Comparison of ENCODE assay signal across 21 mouse cellular contexts in genomic region chr15:80505086-80505485, GRCm38 (mm10). TPM values are rescaled to one million over a fixed set of nuclear protein-coding genes. Genes with fewer than 3 reads are reported as not detected.
DNase-seq lines count a peak whose midpoint lies in the region; ATAC-seq lines count a peak whose summit lies in the region.
"Had no signal": no experiment of that assay in that cellular context is flagged by ENCODE, and none has a peak within 500 bp of the region (broad histone marks: within the 10 kb centered on the region; RNA-seq: fewer than 3 reads in every experiment).

No protein-coding gene starts in this region.

- H3K27ac ChIP-seq in forebrain, embryonic 10.5 days = peak overlapping the region; percentile 70
- no peak overlapping the region for H3K27ac ChIP-seq in forebrain, embryonic 16.5 days (ENCODE audit: low read length)
- H3K27ac ChIP-seq in midbrain, embryonic 12.5 days (replicated peaks) = peak overlapping the region; percentile 46; the same call in 1 of the 2 replicates
- no peak overlapping the region for H3K27ac ChIP-seq in midbrain, embryonic 15.5 days
- H3K27ac ChIP-seq: forebrain, embryonic 15.5 days; limb, embryonic 13.5 days; macrophage had no signal

- H3K4me2 ChIP-seq in forebrain, embryonic 16.5 days (ENCODE audit: low read length) = no peak overlapping the region
- H3K4me2 ChIP-seq in midbrain, embryonic 12.5 days (replicated peaks) = no peak overlapping the region
- no peak overlapping the region for H3K4me2 ChIP-seq in midbrain, embryonic 15.5 days
- H3K4me2 ChIP-seq: forebrain, embryonic 15.5 days; heart, embryonic 12.5 days; limb, embryonic 13.5 days had no signal

- H3K9ac ChIP-seq in forebrain, embryonic 16.5 days (replicated peaks; ENCODE audit: low read depth, low read length) = no peak overlapping the region
- no peak overlapping the region for H3K9ac ChIP-seq in midbrain, embryonic 12.5 days (replicated peaks)
- no peak overlapping the region for H3K9ac ChIP-seq in midbrain, embryonic 15.5 days
- H3K9ac ChIP-seq: forebrain, embryonic 15.5 days; heart, embryonic 12.5 days; limb, embryonic 13.5 days had no signal

- H3K4me1 ChIP-seq in forebrain, embryonic 10.5 days = peaks cover 17% of the 10 kb centered on the region
- no peaks in the 10 kb centered on the region for H3K4me1 ChIP-seq in forebrain, embryonic 16.5 days (replicated peaks; ENCODE audit: control insufficient read depth, insufficient read depth, low read length)
- peaks cover 7% of the 10 kb centered on the region for H3K4me1 ChIP-seq in midbrain, embryonic 12.5 days
- H3K4me1 ChIP-seq in midbrain, embryonic 15.5 days = peaks cover 10% of the 10 kb centered on the region
- H3K4me1 ChIP-seq: heart, embryonic 12.5 days; limb, embryonic 13.5 days had no signal

- H3K36me3 ChIP-seq in forebrain, embryonic 10.5 days (replicated peaks) = no peaks in the 10 kb centered on the region
- H3K36me3 ChIP-seq in forebrain, embryonic 16.5 days (ENCODE audit: control insufficient read depth, insufficient read depth) = no peaks in the 10 kb centered on the region
- H3K36me3 ChIP-seq in midbrain, embryonic 12.5 days = no peaks in the 10 kb centered on the region
- H3K36me3 ChIP-seq in midbrain, embryonic 15.5 days (replicated peaks) = no peaks in the 10 kb centered on the region
- H3K36me3 ChIP-seq: forebrain, embryonic 15.5 days; heart, embryonic 12.5 days; limb, embryonic 13.5 days had no signal

- no peak overlapping the region for H3K4me3 ChIP-seq in forebrain, embryonic 10.5 days
- no peak overlapping the region for H3K4me3 ChIP-seq in forebrain, embryonic 16.5 days (replicated peaks; ENCODE audit: low read length)
- H3K4me3 ChIP-seq in midbrain, embryonic 12.5 days = no peak overlapping the region
- H3K4me3 ChIP-seq in midbrain, embryonic 15.5 days = no peak overlapping the region
- H3K4me3 ChIP-seq: forebrain, embryonic 15.5 days; heart, embryonic 12.5 days; limb, embryonic 13.5 days; myocyte had no signal

- WGBS in forebrain, embryonic 10.5 days = 14% methylated on average over 4 of the region's 4 CpGs
- WGBS in forebrain, embryonic 16.5 days = 8% methylated on average over 4 of the region's 4 CpGs
- WGBS in midbrain, embryonic 12.5 days = 9% methylated on average over 4 of the region's 4 CpGs
- 9% methylated on average over 4 of the region's 4 CpGs for WGBS in midbrain, embryonic 15.5 days

- no peak for ATAC-seq in forebrain, embryonic 16.5 days
- ATAC-seq in midbrain, embryonic 12.5 days (ENCODE audit: low FRiP score, low read depth) = no peak
- ATAC-seq in midbrain, embryonic 15.5 days (replicated peaks) = no peak
- ATAC-seq: forebrain, embryonic 15.5 days; Patski had no signal

- no peaks in the 10 kb centered on the region for H3K9me3 ChIP-seq in forebrain, embryonic 10.5 days
- H3K9me3 ChIP-seq in forebrain, embryonic 16.5 days (ENCODE audit: control insufficient read depth, low read length) = no peaks in the 10 kb centered on the region
- H3K9me3 ChIP-seq in midbrain, embryonic 12.5 days = no peaks in the 10 kb centered on the region
- H3K9me3 ChIP-seq in midbrain, embryonic 15.5 days = no peaks in the 10 kb centered on the region
- H3K9me3 ChIP-seq: forebrain, embryonic 15.5 days; heart, embryonic 12.5 days; limb, embryonic 13.5 days had no signal

- no peaks in the 10 kb centered on the region for H3K27me3 ChIP-seq in forebrain, embryonic 10.5 days (ENCODE audit: poor library complexity, severe bottlenecking)
- H3K27me3 ChIP-seq in forebrain, embryonic 16.5 days (replicated peaks; ENCODE audit: control insufficient read depth, insufficient read depth, low read length) = no peaks in the 10 kb centered on the region
- no peaks in the 10 kb centered on the region; the same call in 1 of the 2 replicates for H3K27me3 ChIP-seq in midbrain, embryonic 12.5 days
- H3K27me3 ChIP-seq in midbrain, embryonic 15.5 days (replicated peaks) = no peaks in the 10 kb centered on the region
- H3K27me3 ChIP-seq: forebrain, embryonic 15.5 days; heart, embryonic 12.5 days; limb, embryonic 13.5 days had no signal

- DNase-seq in forebrain, embryonic 10.5 days (ENCODE audit: extremely low spot score, low spot score) = no peak
- DNase-seq in embryo, embryonic 10.5 days (ENCODE audit: low spot score) = peak; percentile 32
- no peak for DNase-seq in right cerebral cortex, adult 18-20 months
- DNase-seq in kidney, adult 9 months = no peak
- no peak for DNase-seq in yolk sac, embryonic 10.5 days (ENCODE audit: low spot score)
- DNase-seq: adrenal gland, adult 8-10 months; gastrocnemius, postnatal 25 days; kidney, adult 18-20 months; thymus, postnatal 4 days had no signal

RNA-seq across cellular contexts. Expression of gene Enthd1, which starts 59.9 kb away (rescaled TPM):
- polyA plus RNA-seq in forebrain, embryonic 10.5 days (2016; fragmentation: Nextera tagmentation; extraction: Ambion mirVana) = not detected in 2 replicates
- not detected in 2 replicates for polyA plus RNA-seq in forebrain, embryonic 16.5 days (2015; fragmentation: Nextera tagmentation; extraction: Ambion mirVana)
- polyA plus RNA-seq in midbrain, embryonic 12.5 days (2016; fragmentation: Nextera tagmentation; extraction: Ambion mirVana) = not detected in 2 replicates
- polyA plus RNA-seq in midbrain, embryonic 15.5 days (2015; fragmentation: Nextera tagmentation; extraction: Ambion mirVana) = not detected in 2 replicates
- polyA plus RNA-seq: forebrain, embryonic 15.5 days; heart, embryonic 12.5 days; large intestine, adult 2 months; limb, embryonic 13.5 days; liver, embryonic 16.5 days; macrophage; myocyte; Patski; stomach, embryonic 16.5 days had no signal

Comparison
In these comparisons a context has a peak if more than half of its experiments do, and no peak if none do; other contexts are left out.
1. H3K27ac ChIP-seq: peak in forebrain, embryonic 10.5 days (single experiment) and midbrain, embryonic 12.5 days (single experiment); none in forebrain, embryonic 16.5 days (single experiment) and midbrain, embryonic 15.5 days (single experiment).